Mouse (Mus musculus): ENCODE data around the gene Map3k9.

DNA sequence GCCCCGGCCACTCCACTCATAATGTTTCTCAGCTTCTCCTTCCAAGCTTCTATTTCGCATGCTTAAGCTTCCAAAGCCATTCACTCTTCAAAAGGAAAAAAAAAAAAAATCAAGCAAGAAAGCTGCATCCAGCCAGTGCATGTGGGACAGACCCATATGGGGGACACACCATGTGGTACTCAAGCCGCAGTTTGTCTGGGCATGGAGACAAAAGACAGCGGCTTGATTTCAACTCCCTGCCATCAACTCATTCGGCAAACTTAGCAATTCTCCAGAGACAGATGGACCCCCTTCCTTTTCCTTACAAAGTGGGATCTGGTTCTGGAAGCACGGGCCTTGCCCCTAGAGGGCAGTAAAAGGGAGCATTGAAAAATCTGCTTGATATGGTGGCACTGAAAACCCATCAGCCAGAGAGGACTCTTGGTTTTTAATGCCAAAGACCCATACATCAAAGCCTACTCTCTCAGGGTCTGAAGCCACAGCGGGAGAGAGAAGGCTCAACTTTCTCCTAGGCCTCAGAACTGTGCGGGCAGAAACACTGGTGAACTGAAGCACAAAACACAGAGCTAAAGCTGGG is 54.6 kb downstream of the Map3k9 start:
- no peak for TF ChIP-seq CTCF (IDR thresholded peaks at IDR 0.05; ENCODE audit: control insufficient read depth, insufficient read depth, low read length)
- TF ChIP-seq POLR2A (IDR thresholded peaks at IDR 0.05; ENCODE audit: borderline replicate concordance, control insufficient read depth, low read depth, low read length) = no peak

Data from bone marrow, adult 2 months (tissue).